Mouse (Mus musculus) limb, embryonic 10.5 days (tissue): ENCODE data around the gene Ltbp4. TPM values are rescaled to one million over a fixed set of nuclear protein-coding genes. Genes with fewer than 3 reads are reported as not detected.

Source experiments
- DNase-seq: peaks from one replicate; pipeline ENCODE4 v3.0.0-alpha.2; 2017; ENCODE audit warnings: low spot score
- H3K27ac ChIP-seq: fragments of 300-500 bp; sonication (generic); 2 replicates; pipeline ENCODE4 v1.5.1; 2016; ENCODE audit warnings: mild to moderate bottlenecking
- H3K27me3 ChIP-seq: fragments of 300-500 bp; sonication (generic); 2 replicates; pipeline ENCODE4 v1.6.1; 2016; ENCODE audit warnings: low read depth, mild to moderate bottlenecking; ENCODE audit not compliant: poor library complexity, severe bottlenecking
- H3K36me3 ChIP-seq: fragments of 300-500 bp; sonication (generic); 2 replicates; pipeline ENCODE4 v1.6.1; 2016; ENCODE audit warnings: mild to moderate bottlenecking, moderate library complexity
- H3K4me1 ChIP-seq: fragments of 300-500 bp; sonication (generic); 2 replicates; pipeline ENCODE4 v1.6.1; 2016
- H3K4me3 ChIP-seq: fragments of 300-500 bp; sonication (generic); 2 replicates; pipeline ENCODE4 v1.5.1; 2016; ENCODE audit warnings: mild to moderate bottlenecking, moderate library complexity
- H3K9me3 ChIP-seq: fragments of 300-500 bp; sonication (generic); replicated peaks from 2 replicates; pipeline ENCODE4 v1.6.1; 2016; ENCODE audit warnings: mild to moderate bottlenecking
- WGBS: fragments of 180-500 bp; shearing (Covaris S2); methylation state at CpG from one replicate; pipeline ENCODE4 v1.1.7; 2016; 5-methylcytosine and 5-hydroxymethylcytosine counted together
- polyA plus RNA-seq: library from polyadenylated mRNA; unstranded; fragments of >200 nt; fragmentation: Nextera tagmentation; extraction: Ambion mirVana; gene quantifications from 2 replicates; pipeline ENCODE4 v1.2.1, GENCODE M21; 2016

Ltbp4 gene
- polyA plus RNA-seq, 1 experiment from 2014 or later: 10.6 TPM

- H3K27me3 ChIP-seq: peaks cover 98% of the 10 kb centered on the region
- peaks cover 5% of the 10 kb centered on the region; the same call in 1 of the 2 replicates for H3K9me3 ChIP-seq
- no peak overlapping the region for H3K4me3 ChIP-seq
- WGBS: 51% methylated on average over 21 of the region's 21 CpGs
- DNase-seq: peak; percentile 37
- H3K36me3 ChIP-seq: no peaks in the 10 kb centered on the region
- H3K4me1 ChIP-seq: peaks cover 19% of the 10 kb centered on the region
- H3K27ac ChIP-seq: no peak overlapping the region
Measured at GRCm38 (mm10) chr7:27366082-27366844, 28.8 kb upstream of the Ltbp4 start.

- Histone ChIP-seq H3K27ac (no peak overlapping the region), H3K4me1 (peaks cover 25% of the 10 kb centered on the region), H3K36me3 (no peaks in the 10 kb centered on the region), H3K27me3 (peaks cover 79% of the 10 kb centered on the region), H3K9me3 (no peaks in the 10 kb centered on the region), H3K4me3 (peak overlapping the region; percentile 30)
- peak; percentile 38 for DNase-seq
- 4% methylated on average over 29 of the region's 29 CpGs for WGBS
Measured at GRCm38 (mm10) chr7:27364379-27364778, 26.9 kb upstream of the Ltbp4 start.

DNA sequence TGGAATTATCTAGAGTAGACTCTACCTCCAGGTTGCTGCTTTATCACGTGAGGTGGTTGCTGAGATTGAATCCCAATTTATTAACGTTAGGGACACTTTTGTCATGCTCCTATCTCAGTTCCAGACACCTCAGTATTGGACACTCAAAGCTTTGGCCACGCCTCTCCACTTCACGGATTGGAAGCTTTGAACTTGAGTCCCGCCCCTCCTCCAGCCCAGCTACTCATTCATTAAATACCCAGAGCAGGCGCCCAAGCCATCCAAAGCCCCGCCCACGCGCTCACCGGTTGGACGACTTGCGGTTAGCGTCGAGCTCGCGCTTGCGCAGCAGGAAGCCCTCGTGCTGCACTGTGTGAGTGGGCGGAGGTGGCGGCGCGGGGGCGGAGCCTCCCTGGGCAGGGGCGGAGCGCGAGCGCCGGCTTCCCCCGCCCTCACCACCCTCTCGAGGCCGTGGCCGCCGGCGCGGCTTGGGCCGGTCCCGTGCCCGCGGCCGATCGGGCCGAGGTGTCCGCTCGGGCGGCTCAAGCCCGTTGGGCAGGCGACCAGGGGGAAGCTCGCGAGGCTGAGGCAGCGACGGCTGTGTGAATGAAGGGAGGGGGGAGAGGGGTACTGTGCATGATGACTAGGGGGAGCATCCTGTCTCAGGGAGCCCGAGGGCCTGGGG, 23.9 kb upstream of the Ltbp4 start:
- peak; percentile 99 for DNase-seq
- H3K36me3 ChIP-seq: no peaks in the 10 kb centered on the region
- H3K4me1 ChIP-seq: peaks cover 30% of the 10 kb centered on the region
- H3K27ac ChIP-seq: peak overlapping the region; percentile 83
- peak overlapping the region; percentile 63 for H3K4me3 ChIP-seq
- WGBS: under 1% methylated on average over 52 of the region's 52 CpGs
- no peaks in the 10 kb centered on the region for H3K9me3 ChIP-seq
- peaks cover 74% of the 10 kb centered on the region for H3K27me3 ChIP-seq

DNA sequence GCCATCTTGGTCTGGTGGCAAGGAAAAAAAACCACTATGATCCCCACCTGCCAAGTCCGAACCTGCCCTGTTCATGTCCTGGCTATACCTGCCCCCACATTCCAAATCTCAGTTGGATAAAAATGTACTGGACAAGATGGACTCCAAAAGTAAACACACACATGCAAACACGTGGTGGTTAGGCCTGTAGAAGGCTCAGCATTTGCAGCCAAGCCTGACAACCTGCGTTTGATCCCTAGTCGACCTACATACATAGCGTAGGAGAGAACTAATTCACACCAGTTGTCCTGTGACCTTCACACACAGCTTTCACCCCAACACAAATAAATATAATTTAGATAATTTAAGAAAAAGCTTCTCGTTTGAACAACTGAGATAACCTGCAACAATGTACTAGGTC, 23.3 kb upstream of the Ltbp4 start:
- Histone ChIP-seq H3K27me3 (peaks cover 71% of the 10 kb centered on the region), H3K36me3 (no peaks in the 10 kb centered on the region), H3K4me1 (peaks cover 34% of the 10 kb centered on the region), H3K9me3 (no peaks in the 10 kb centered on the region), H3K4me3 (peak overlapping the region; percentile 63), H3K27ac (peak overlapping the region; percentile 58; the same call in 1 of the 2 replicates)
- no peak for DNase-seq
- 51% methylated on average over 6 of the region's 6 CpGs for WGBS

DNA sequence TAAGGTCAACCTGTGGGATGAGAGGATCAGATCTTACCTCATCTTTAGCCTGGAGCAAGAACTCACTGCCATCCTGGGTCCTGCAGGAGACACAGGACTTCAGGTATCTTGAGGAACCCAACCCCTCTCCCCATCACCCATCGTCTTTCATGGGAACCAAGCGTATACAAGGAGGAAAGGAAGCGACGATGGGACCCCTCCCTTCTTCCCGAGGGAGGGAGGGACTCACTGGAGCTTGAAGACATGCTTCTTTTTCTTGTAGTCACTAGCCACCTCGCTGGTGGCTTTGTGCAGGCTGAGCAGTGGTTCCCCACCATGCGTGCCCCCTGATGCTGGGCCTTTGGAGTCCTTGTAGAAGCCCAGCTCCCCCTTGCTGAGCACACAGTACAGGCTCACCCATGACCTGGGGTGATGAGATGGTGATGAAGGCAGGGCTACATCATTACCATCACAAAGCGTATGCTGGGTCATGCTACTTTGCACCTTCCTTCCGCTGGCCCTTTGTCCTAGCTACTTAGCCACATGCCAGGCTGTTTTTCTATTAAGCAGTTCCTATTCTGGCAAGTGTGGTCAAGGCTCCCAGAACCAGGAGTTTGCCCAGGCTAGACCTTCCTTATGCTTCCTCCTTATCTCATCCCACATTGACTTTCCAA, 22.3 kb upstream of the Ltbp4 start:
- no peak for DNase-seq
- Histone ChIP-seq H3K27ac (no peak overlapping the region), H3K27me3 (peaks cover 68% of the 10 kb centered on the region), H3K4me3 (no peak overlapping the region), H3K4me1 (peaks cover 40% of the 10 kb centered on the region), H3K9me3 (no peaks in the 10 kb centered on the region), H3K36me3 (no peaks in the 10 kb centered on the region)
- WGBS: 90% methylated on average over 9 of the region's 9 CpGs

DNA sequence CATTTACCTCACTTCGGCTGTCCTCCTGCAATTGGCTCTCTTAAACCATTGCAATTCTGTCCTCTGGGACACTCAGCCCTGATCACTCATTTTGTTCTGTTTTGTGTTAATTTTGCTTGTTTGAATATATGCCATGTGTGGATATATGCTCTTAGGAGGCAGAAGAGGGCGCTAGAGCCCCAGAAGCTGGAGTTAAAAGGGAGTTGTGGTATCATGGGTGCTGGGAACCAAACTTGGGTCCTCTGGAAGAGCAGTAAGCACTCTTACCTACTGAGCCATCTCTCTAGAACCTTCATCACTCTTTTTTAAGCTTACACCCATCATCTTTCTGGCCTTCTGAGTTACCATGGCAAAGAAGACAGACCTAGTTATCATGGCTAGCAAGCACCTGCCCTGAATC, 21.7 kb upstream of the Ltbp4 start:
- no peaks in the 10 kb centered on the region for H3K36me3 ChIP-seq
- H3K27me3 ChIP-seq: peaks cover 68% of the 10 kb centered on the region

GRCm38 (mm10) chr7:27357595-27357978, 20.1 kb upstream of the Ltbp4 start:
- H3K27ac ChIP-seq: peak overlapping the region; percentile 56
- DNase-seq: no peak
- WGBS: 29% methylated on average over 3 of the region's 3 CpGs
- no peaks in the 10 kb centered on the region for H3K9me3 ChIP-seq
- peaks cover 2% of the 10 kb centered on the region; the same call in 1 of the 2 replicates for H3K36me3 ChIP-seq
- H3K4me1 ChIP-seq: peaks cover 41% of the 10 kb centered on the region
- peaks cover 54% of the 10 kb centered on the region for H3K27me3 ChIP-seq
- no peak overlapping the region for H3K4me3 ChIP-seq

More for the DNA sequence above, 21.7 kb upstream of the Ltbp4 start:
- WGBS: 74% methylated on average over 2 of the region's 2 CpGs
- no peak for DNase-seq
- H3K4me3 ChIP-seq: no peak overlapping the region
- H3K27ac ChIP-seq: no peak overlapping the region
- H3K4me1 ChIP-seq: peaks cover 44% of the 10 kb centered on the region
- H3K9me3 ChIP-seq: no peaks in the 10 kb centered on the region

DNA sequence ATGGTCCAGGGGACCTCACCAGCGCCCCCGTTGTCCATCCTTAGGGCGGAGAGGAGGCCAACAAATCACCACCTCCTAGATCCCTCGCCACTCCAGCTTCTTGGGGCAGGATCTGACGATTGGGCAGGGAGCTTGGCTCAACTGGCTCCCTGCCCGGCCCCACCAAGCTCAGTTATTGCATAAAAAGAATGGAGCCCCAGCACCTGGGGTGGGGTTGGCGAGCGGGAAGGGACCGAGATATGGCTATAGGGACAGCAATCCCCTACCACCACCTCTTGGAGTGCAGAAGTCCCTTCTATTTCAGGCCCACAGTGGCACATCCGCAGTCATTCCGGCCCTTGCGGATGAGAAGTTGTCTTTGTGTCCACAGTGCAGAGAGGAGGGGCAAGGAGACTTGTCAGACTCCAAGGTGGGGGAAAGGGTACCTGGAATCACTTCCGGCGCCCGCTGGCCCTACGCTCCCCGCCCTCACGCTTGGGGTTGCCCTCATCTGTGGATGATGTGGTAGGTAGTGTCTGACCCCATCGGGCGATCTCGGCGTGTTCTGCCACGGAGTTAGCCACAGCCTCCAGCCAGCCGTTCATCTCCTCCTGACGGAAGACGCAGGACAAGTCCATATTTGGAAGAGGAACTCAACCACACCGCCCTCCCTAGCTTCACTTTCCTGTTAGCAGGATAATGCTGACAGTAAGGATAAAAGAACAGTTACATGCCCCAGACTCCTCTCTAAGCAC, 19.5 kb upstream of the Ltbp4 start, which contains the start of gene Gm20479:
Gene Gm20479 (minus strand): TSS at position 559 of the 734 bp plus-strand sequence.
- WGBS: 3% methylated on average over 27 of the region's 27 CpGs
- peak; percentile 48 for DNase-seq
- Histone ChIP-seq H3K9me3 (no peaks in the 10 kb centered on the region), H3K4me1 (peaks cover 41% of the 10 kb centered on the region), H3K27ac (peak within 1 kb of the TSS; percentile 56), H3K4me3 (peak within 1 kb of the TSS; percentile 67), H3K27me3 (peaks cover 49% of the 10 kb centered on the region), H3K36me3 (peaks cover 4% of the 10 kb centered on the region; the same call in 1 of the 2 replicates)

- Histone ChIP-seq H3K9me3 (no peaks in the 10 kb centered on the region), H3K36me3 (peaks cover 10% of the 10 kb centered on the region; the same call in 1 of the 2 replicates), H3K27me3 (peaks cover 42% of the 10 kb centered on the region), H3K27ac (peak overlapping the region; percentile 56), H3K4me1 (peaks cover 36% of the 10 kb centered on the region), H3K4me3 (peak overlapping the region; percentile 67)
- 1% methylated on average over 16 of the region's 16 CpGs for WGBS
- DNase-seq: peak; percentile 47
Measured at GRCm38 (mm10) chr7:27356248-27356647, 18.8 kb upstream of the Ltbp4 start.

GRCm38 (mm10) chr7:27355745-27356240, 18.3 kb upstream of the Ltbp4 start, which contains the start of gene Shkbp1:
Shkbp1 (minus strand) TSS chr7:27356019.
- peak within 1 kb of the TSS; percentile 67 for H3K4me3 ChIP-seq
- H3K27ac ChIP-seq: peak within 1 kb of the TSS; percentile 72
- DNase-seq: peak; percentile 89
- under 1% methylated on average over 34 of the region's 34 CpGs for WGBS
- peaks cover 11% of the 10 kb centered on the region for H3K36me3 ChIP-seq
- no peaks in the 10 kb centered on the region for H3K9me3 ChIP-seq
- peaks cover 42% of the 10 kb centered on the region for H3K27me3 ChIP-seq
- H3K4me1 ChIP-seq: peaks cover 32% of the 10 kb centered on the region

GRCm38 (mm10) chr7:27355261-27355660, 17.8 kb upstream of the Ltbp4 start:
- H3K27me3 ChIP-seq: peaks cover 42% of the 10 kb centered on the region
- H3K9me3 ChIP-seq: no peaks in the 10 kb centered on the region
- H3K27ac ChIP-seq: peak overlapping the region; percentile 72
- peak; percentile 38 for DNase-seq
- H3K4me3 ChIP-seq: peak overlapping the region; percentile 67
- H3K36me3 ChIP-seq: peaks cover 16% of the 10 kb centered on the region
- H3K4me1 ChIP-seq: peaks cover 30% of the 10 kb centered on the region
- 7% methylated on average over 14 of the region's 14 CpGs for WGBS

DNA sequence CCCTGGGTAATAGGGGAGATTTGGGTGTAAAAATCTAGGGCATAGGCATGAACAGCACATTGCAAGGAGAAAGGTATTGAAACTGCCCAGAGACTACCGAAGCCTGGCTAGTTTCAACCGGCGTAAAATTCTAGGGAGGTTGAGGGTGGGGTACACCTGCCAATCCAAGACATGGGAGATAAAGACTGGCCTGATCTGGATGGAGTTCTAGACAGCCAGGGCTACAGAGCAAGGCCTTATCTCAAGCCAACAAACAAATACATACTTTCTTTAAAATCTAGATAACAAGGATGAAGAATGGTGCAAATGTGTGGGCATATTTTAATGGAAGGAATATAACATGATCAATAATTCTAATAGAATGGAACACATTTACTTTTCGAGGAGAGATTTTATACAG, 17.3 kb upstream of the Ltbp4 start:
- no peak for DNase-seq
- H3K4me1 ChIP-seq: peaks cover 30% of the 10 kb centered on the region
- peaks cover 42% of the 10 kb centered on the region for H3K27me3 ChIP-seq
- peaks cover 18% of the 10 kb centered on the region for H3K36me3 ChIP-seq
- H3K27ac ChIP-seq: no peak overlapping the region
- H3K4me3 ChIP-seq: peak overlapping the region; percentile 67
- no peaks in the 10 kb centered on the region for H3K9me3 ChIP-seq
- 48% methylated on average over 4 of the region's 4 CpGs for WGBS
